15 mouse cellular contexts compared by ENCODE assay signal in the genomic region with DNA sequence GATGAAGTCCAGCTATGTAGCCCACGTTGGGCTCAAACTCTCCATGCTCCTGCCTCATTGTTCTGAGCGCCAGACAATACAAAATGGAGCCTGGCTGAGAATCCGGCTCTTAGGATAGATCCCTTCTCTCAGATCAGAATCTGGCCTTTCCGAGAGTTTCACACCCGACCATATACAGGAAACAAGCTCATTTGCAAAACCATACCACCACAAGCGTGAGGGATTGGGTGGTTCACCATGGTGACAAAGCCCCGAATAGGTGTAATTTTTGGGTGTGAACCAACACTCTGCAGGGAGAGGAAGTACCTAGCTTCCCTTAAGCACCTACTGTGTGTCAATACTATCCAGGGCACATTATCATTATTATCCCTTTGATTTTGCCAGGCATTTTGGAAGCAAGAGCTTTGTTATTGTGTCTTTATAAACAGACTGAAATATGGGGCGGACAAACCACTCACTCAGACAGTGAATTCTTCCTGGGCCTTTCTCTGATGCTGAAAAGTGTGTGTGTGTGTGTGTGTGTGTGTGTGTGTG. TPM values are rescaled to one million over a fixed set of nuclear protein-coding genes. Genes with fewer than 3 reads are reported as not detected.
DNase-seq lines count a peak whose midpoint lies in the region; ATAC-seq and TF ChIP-seq lines count a peak whose summit lies in the region.
"Had no signal": no experiment of that assay in that cellular context is flagged by ENCODE, and none has a peak within 500 bp of the region (broad histone marks: within the 10 kb centered on the region; RNA-seq: fewer than 3 reads in every experiment).

No protein-coding gene starts in this region.

- dilution Hi-C loops in CH12.LX (cut with MboI; ENCODE audit: extremely low pct_ligation_motif_present, extremely low pct_unique_long_range_greater_than_20kb, low sequenced_read_pairs) = no loop called here

- 0 out of 2 replicates have a peak overlapping the region, but pooled peaks have one; percentile 20 for H3K27ac ChIP-seq in liver, embryonic 12.5 days
- no peak overlapping the region for H3K27ac ChIP-seq in liver, embryonic 11.5 days (ENCODE audit: low read depth, low read length)
- no peak overlapping the region for H3K27ac ChIP-seq in CH12.LX (ENCODE audit: insufficient read depth, low read depth)
- peak overlapping the region; percentile 28; the same call in 1 of the 2 replicates for H3K27ac ChIP-seq in small intestine, adult 2 months (ENCODE audit: insufficient read depth, low read depth, low read length)
- H3K27ac ChIP-seq: heart, adult 2 months; hindbrain, embryonic 12.5 days; left cerebral cortex, adult 2 months; midbrain, embryonic 10.5 days; neural tube, embryonic 15.5 days had no signal

- no peak overlapping the region for H3K9ac ChIP-seq in liver, embryonic 12.5 days
- H3K9ac ChIP-seq in liver, embryonic 11.5 days (ENCODE audit: low read depth, low read length) = no peak overlapping the region
- H3K9ac ChIP-seq in CH12.LX (ENCODE audit: insufficient read depth, low read depth) = no peak overlapping the region
- H3K9ac ChIP-seq: hindbrain, embryonic 12.5 days; neural tube, embryonic 15.5 days had no signal

- in situ Hi-C loops in CH12.LX (cut with MboI; ENCODE audit: low pct_ligation_motif_present, low pct_unique_long_range_greater_than_20kb, low sequenced_read_pairs) = no loop called here

- no peak for ATAC-seq in liver, embryonic 12.5 days
- no peak for ATAC-seq in liver, embryonic 11.5 days (replicated peaks; ENCODE audit: low FRiP score)
- ATAC-seq: intestine, postnatal 0 days had no signal

- TF ChIP-seq POLR2A in CH12.LX (IDR thresholded peaks at IDR 0.05; ENCODE audit: low read depth, low read length) = no peak
- TF ChIP-seq POLR2A in small intestine, adult 2 months (IDR thresholded peaks at IDR 0.05; ENCODE audit: low read depth, low read length) = no peak

- H3K4me3 ChIP-seq in liver, embryonic 12.5 days = no peak overlapping the region
- H3K4me3 ChIP-seq in liver, embryonic 11.5 days (ENCODE audit: low read depth, low read length) = no peak overlapping the region
- no peak overlapping the region for H3K4me3 ChIP-seq in CH12.LX (replicated peaks in 1 of 3; ENCODE audit: low read depth in 2 of 3, low read length in 2 of 3, poor library complexity in 1 of 3)
- no peak overlapping the region; the same call in 1 of the 2 replicates for H3K4me3 ChIP-seq in small intestine, adult 2 months (ENCODE audit: low read depth, low read length)
- H3K4me3 ChIP-seq: heart, adult 2 months; hindbrain, embryonic 12.5 days; left cerebral cortex, adult 2 months; midbrain, embryonic 10.5 days; neural tube, embryonic 15.5 days had no signal

- no peak for TF ChIP-seq CTCF in CH12.LX (conservative IDR thresholded peaks at IDR 0.05 in 1 of 2, IDR thresholded peaks at IDR 0.05 in 1 of 2; ENCODE audit: low read depth in 2 of 2, low read length in 2 of 2)
- no peak for TF ChIP-seq CTCF in small intestine, adult 2 months (IDR thresholded peaks at IDR 0.05; ENCODE audit: extremely low read depth, insufficient read length, insufficient replicate concordance, low read depth, low read length)

- 62% methylated on average over 8 of the region's 8 CpGs for WGBS in liver, embryonic 12.5 days (ENCODE audit: insufficient replicate concordance)
- 73% methylated on average over 8 of the region's 8 CpGs for WGBS in liver, embryonic 11.5 days
- WGBS in small intestine, adult 2 months = 71% methylated on average over 8 of the region's 8 CpGs

- no peaks in the 10 kb centered on the region for H3K9me3 ChIP-seq in liver, embryonic 12.5 days (replicated peaks)
- no peaks in the 10 kb centered on the region for H3K9me3 ChIP-seq in liver, embryonic 11.5 days (ENCODE audit: control insufficient read depth, low read length)
- H3K9me3 ChIP-seq in CH12.LX (replicated peaks; ENCODE audit: low read length) = no peaks in the 10 kb centered on the region
- H3K9me3 ChIP-seq: hindbrain, embryonic 12.5 days; midbrain, embryonic 10.5 days; neural tube, embryonic 15.5 days had no signal

- peaks cover 20% of the 10 kb centered on the region for H3K27me3 ChIP-seq in liver, embryonic 12.5 days (replicated peaks)
- no peaks in the 10 kb centered on the region for H3K27me3 ChIP-seq in liver, embryonic 11.5 days (replicated peaks; ENCODE audit: control insufficient read depth, insufficient read depth, low read length)
- no peaks in the 10 kb centered on the region for H3K27me3 ChIP-seq in CH12.LX (replicated peaks)
- no peaks in the 10 kb centered on the region for H3K27me3 ChIP-seq in small intestine, adult 2 months (ENCODE audit: control insufficient read depth, insufficient read depth, low read length)
- H3K27me3 ChIP-seq: hindbrain, embryonic 12.5 days; neural tube, embryonic 15.5 days had no signal

- no peak for TF ChIP-seq EP300 in CH12.LX (IDR thresholded peaks at IDR 0.05; ENCODE audit: low read length)

- no peaks in the 10 kb centered on the region for H3K36me3 ChIP-seq in liver, embryonic 12.5 days
- H3K36me3 ChIP-seq in liver, embryonic 11.5 days (ENCODE audit: control insufficient read depth, insufficient read depth, low read length) = no peaks in the 10 kb centered on the region
- no peaks in the 10 kb centered on the region for H3K36me3 ChIP-seq in CH12.LX (replicated peaks in 1 of 2; ENCODE audit: control insufficient read depth in 1 of 2, insufficient read depth in 1 of 2, low read length in 1 of 2)
- H3K36me3 ChIP-seq in small intestine, adult 2 months (ENCODE audit: control insufficient read depth, insufficient read depth, low read length) = no peaks in the 10 kb centered on the region
- H3K36me3 ChIP-seq: hindbrain, embryonic 12.5 days; midbrain, embryonic 10.5 days; neural tube, embryonic 15.5 days had no signal

- DNase-seq in liver, embryonic 11.5 days (ENCODE audit: low spot score) = no peak
- DNase-seq in CH12.LX (ENCODE audit: extremely low read depth) (no peak), ZHBTc4 (ENCODE audit: low read depth, low spot score) (peak; percentile 19)
- DNase-seq in layer of hippocampus, postnatal 36 days = no peak
- DNase-seq in cerebellum, postnatal 36 days = no peak
- DNase-seq: cerebellum, postnatal 10 days; gastrocnemius, postnatal 14 days; heart, adult 2 months had no signal

- H3K4me2 ChIP-seq in liver, embryonic 12.5 days = no peak overlapping the region
- H3K4me2 ChIP-seq in liver, embryonic 11.5 days = no peak overlapping the region
- no peak overlapping the region for H3K4me2 ChIP-seq in CH12.LX (ENCODE audit: insufficient read depth, low read depth, poor library complexity, severe bottlenecking)
- H3K4me2 ChIP-seq: hindbrain, embryonic 12.5 days; neural tube, embryonic 15.5 days had no signal

- H3K79me2 ChIP-seq in CH12.LX (replicated peaks; ENCODE audit: control insufficient read depth, extremely low read depth, insufficient read depth, poor library complexity, severe bottlenecking) = no peaks in the 10 kb centered on the region

- no peak for TF ChIP-seq RAD21 in CH12.LX (IDR thresholded peaks at IDR 0.05; ENCODE audit: low read depth, low read length)

- H3K4me1 ChIP-seq in liver, embryonic 12.5 days = peaks cover 8% of the 10 kb centered on the region
- peaks cover 4% of the 10 kb centered on the region for H3K4me1 ChIP-seq in liver, embryonic 11.5 days (replicated peaks; ENCODE audit: control insufficient read depth, insufficient read depth, low read length)
- H3K4me1 ChIP-seq in CH12.LX (ENCODE audit: control insufficient read depth in 1 of 2, insufficient read depth in 2 of 2) = peaks cover 21 to 76% of the 10 kb centered on the region in 2 experiments
- H3K4me1 ChIP-seq in small intestine, adult 2 months (ENCODE audit: control insufficient read depth, insufficient read depth, insufficient read length, low read length) = no peaks in the 10 kb centered on the region
- H3K4me1 ChIP-seq: neural tube, embryonic 15.5 days had no signal

RNA-seq across cellular contexts. Expression of gene Lck, which starts 1.8 kb away (rescaled TPM):
- 4.1 and 5.1 TPM in 2 replicates for polyA plus RNA-seq in liver, embryonic 12.5 days (2016; fragmentation: Nextera tagmentation; extraction: Ambion mirVana)
- 5.5 and 6.0 TPM in 2 replicates for polyA plus RNA-seq in liver, embryonic 11.5 days (2014; fragmentation: Nextera tagmentation; extraction: Ambion mirVana)
- total RNA-seq in CH12.LX (2012; rRNA removed) (67.2 and 80.9 TPM in 2 replicates), CH12.LX (2014; rRNA removed) (64.6 and 70.0 TPM in 2 replicates)
- 138 and 177 TPM in 2 replicates for polyA plus RNA-seq in CH12.LX (2012; ENCODE audit: insufficient read length, low read depth)
- polyA plus RNA-seq in small intestine, adult 2 months (2012; rRNA removed) = 8.3 and 15.0 TPM in 2 replicates
- 1 to 10 TPM; 2.7 to 2.8 TPM for total RNA-seq in layer of hippocampus, postnatal 36 days (2021)

RNA-seq across cellular contexts. Expression of gene Fam167b, which starts 6.7 kb away (rescaled TPM):
- 6.3 and 7.9 TPM in 2 replicates for polyA plus RNA-seq in liver, embryonic 12.5 days (2016; fragmentation: Nextera tagmentation; extraction: Ambion mirVana)
- 9.2 and 9.3 TPM in 2 replicates for polyA plus RNA-seq in liver, embryonic 11.5 days (2014; fragmentation: Nextera tagmentation; extraction: Ambion mirVana)
- total RNA-seq in CH12.LX (2012; rRNA removed) (1.1 and 1.4 TPM in 2 replicates), CH12.LX (2014; rRNA removed) (0.49 TPM in 1 of 2 replicates, not detected in the other)
- 0.82 and 1.2 TPM in 2 replicates for polyA plus RNA-seq in CH12.LX (2012; ENCODE audit: insufficient read length, low read depth)
- 0.65 and 1.3 TPM in 2 replicates for polyA plus RNA-seq in small intestine, adult 2 months (2012; rRNA removed)
- under 1 TPM in 1 of 2 experiments, not detected in 1; 0.65 TPM for total RNA-seq in layer of hippocampus, postnatal 36 days (2021)
- polyA plus RNA-seq: neural tube, embryonic 15.5 days had no signal

RNA-seq across cellular contexts. Expression of gene Eif3i, which starts 28.8 kb away (rescaled TPM):
- polyA plus RNA-seq in liver, embryonic 12.5 days (2016; fragmentation: Nextera tagmentation; extraction: Ambion mirVana) = 219 and 226 TPM in 2 replicates
- 329 and 341 TPM in 2 replicates for polyA plus RNA-seq in liver, embryonic 11.5 days (2014; fragmentation: Nextera tagmentation; extraction: Ambion mirVana)
- total RNA-seq in CH12.LX (2012; rRNA removed) (667 and 673 TPM in 2 replicates), CH12.LX (2014; rRNA removed) (702 and 753 TPM in 2 replicates)
- 418 and 446 TPM in 2 replicates for polyA plus RNA-seq in CH12.LX (2012; ENCODE audit: insufficient read length, low read depth)
- polyA plus RNA-seq in small intestine, adult 2 months (2012; rRNA removed) = 171 and 202 TPM in 2 replicates
- 100 to 1,000 TPM; 121 to 122 TPM for total RNA-seq in layer of hippocampus, postnatal 36 days (2021)

RNA-seq across cellular contexts. Expression of gene Tmem234, which starts 28.9 kb away (rescaled TPM):
- polyA plus RNA-seq in liver, embryonic 12.5 days (2016; fragmentation: Nextera tagmentation; extraction: Ambion mirVana) = 147 and 159 TPM in 2 replicates
- 207 and 228 TPM in 2 replicates for polyA plus RNA-seq in liver, embryonic 11.5 days (2014; fragmentation: Nextera tagmentation; extraction: Ambion mirVana)
- 111 and 121 TPM in 2 replicates for total RNA-seq in CH12.LX (2012; rRNA removed)
- 97.6 and 104 TPM in 2 replicates for total RNA-seq in CH12.LX (2014; rRNA removed)
- 112 and 113 TPM in 2 replicates for polyA plus RNA-seq in CH12.LX (2012; ENCODE audit: insufficient read length, low read depth)
- 77.1 and 132 TPM in 2 replicates for polyA plus RNA-seq in small intestine, adult 2 months (2012; rRNA removed)
- total RNA-seq in layer of hippocampus, postnatal 36 days (2021) = 10 to 100 TPM; 79.1 to 81.4 TPM

RNA-seq across cellular contexts. Expression of gene Hdac1, which starts 29.1 kb away (rescaled TPM):
- 140 and 145 TPM in 2 replicates for polyA plus RNA-seq in liver, embryonic 12.5 days (2016; fragmentation: Nextera tagmentation; extraction: Ambion mirVana)
- 215 and 223 TPM in 2 replicates for polyA plus RNA-seq in liver, embryonic 11.5 days (2014; fragmentation: Nextera tagmentation; extraction: Ambion mirVana)
- 71.7 and 75.4 TPM in 2 replicates for total RNA-seq in CH12.LX (2012; rRNA removed)
- total RNA-seq in CH12.LX (2014; rRNA removed) = 104 and 106 TPM in 2 replicates
- 231 and 233 TPM in 2 replicates for polyA plus RNA-seq in CH12.LX (2012; ENCODE audit: insufficient read length, low read depth)
- 13.7 and 31.1 TPM in 2 replicates for polyA plus RNA-seq in small intestine, adult 2 months (2012; rRNA removed)
- 10 to 100 TPM; 45.2 to 55.8 TPM for total RNA-seq in layer of hippocampus, postnatal 36 days (2021)

Comparison
In these comparisons a context has a peak if more than half of its experiments do, and no peak if none do; other contexts are left out.
1. H3K27ac ChIP-seq: peak in liver, embryonic 12.5 days (single experiment) and small intestine, adult 2 months (single experiment); none in liver, embryonic 11.5 days (single experiment) and CH12.LX (single experiment).